Mouse (Mus musculus) lung, postnatal 14 days (tissue): Measurements from ENCODE around the gene Zfp808.
"Not testable (repeated sequence)": the region's sequence is repeated elsewhere in the genome, so short reads cannot be mapped to it uniquely, and the experiment has no call there.

Experiments
- DNase-seq: peaks from one replicate; pipeline ENCODE4 v3.0.0; 2021

The Zfp808 gene

DNA sequence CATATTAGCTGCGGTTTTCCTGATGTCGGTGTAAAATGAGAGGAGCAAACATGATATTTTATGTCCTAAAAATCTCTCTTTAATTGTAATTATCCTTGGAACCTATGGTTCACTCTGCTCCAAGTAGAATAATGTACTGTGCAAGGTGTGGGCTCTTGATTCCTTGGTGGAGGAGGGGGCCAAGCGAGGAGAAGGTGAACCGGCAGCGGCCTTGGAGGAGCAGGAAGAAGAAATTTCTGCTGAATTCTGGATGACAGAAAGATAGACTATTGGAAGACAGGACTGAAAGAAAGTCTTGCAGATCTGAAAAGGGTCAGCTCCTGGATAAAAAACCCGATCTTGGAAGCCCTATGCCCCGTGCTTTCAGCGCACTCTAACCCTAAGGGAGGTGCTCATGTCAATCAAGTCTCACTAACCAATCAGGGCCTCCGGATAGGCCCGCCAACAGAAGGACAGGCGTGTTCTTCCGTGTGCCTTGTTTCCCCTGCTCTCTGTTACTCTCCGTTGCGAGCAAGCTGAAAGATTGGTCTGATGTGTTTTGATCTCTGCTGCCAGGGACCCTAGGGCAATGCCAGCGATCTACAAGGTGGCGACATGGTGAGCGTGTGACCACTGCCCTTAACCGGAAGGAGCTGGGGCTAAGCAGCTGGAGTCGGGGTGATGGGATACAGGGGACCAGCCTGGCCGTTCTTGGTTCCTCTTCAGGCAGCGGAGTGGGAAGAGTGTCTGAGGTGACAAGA lies at the start of gene Zfp808:
TSS of gene Zfp808 (plus strand) at position 455 of the 740 bp plus-strand sequence.
- peak; percentile 30 for DNase-seq

- not testable (repeated sequence) for DNase-seq
Observed at GRCm38 (mm10) chr13:62098786-62099185, 30.9 kb upstream of the Zfp808 start.

GRCm38 (mm10) chr13:62099454-62099853 lies 30.2 kb upstream of the Zfp808 start:
- DNase-seq = not testable (repeated sequence)

DNA sequence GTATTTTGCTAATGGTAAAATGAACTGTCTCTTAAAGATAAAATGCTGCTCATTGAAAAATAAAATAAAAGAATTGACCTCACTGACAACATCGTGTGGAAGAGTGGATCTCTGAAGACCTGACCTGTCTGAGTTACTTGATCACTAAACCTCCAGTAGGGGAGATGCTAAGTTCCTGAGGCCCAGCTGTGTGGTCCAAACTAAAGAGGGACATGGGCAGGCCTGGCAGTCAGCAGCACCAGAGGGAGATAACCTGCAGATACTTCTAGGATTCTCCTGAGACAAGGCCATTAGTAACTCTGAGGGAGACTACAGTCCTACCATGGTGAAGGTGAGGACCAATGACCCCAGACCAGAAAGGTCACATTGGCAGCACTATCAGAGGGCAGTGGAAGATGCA lies 27.3 kb upstream of the Zfp808 start:
- not testable (repeated sequence) for DNase-seq

DNA sequence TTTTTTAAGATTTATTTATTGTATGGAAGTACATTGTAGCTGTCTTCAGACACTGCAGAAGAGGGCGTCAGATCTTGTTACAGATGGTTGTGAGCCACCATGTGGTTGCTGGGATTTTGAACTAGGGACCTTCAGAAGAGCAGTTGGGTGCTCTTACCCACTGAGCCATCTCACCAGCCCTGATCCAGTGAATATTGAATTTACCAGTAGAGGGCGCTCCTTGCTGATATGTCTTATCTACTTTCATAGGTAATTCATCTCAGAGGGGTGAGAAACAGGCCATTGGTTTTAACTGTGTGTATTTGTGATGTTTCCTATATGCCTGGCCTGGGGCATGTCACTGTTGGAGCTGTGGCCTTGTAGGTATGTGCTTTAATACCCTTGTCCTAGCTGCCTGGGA lies 13.8 kb upstream of the Zfp808 start:
- not testable (repeated sequence) for DNase-seq

DNA sequence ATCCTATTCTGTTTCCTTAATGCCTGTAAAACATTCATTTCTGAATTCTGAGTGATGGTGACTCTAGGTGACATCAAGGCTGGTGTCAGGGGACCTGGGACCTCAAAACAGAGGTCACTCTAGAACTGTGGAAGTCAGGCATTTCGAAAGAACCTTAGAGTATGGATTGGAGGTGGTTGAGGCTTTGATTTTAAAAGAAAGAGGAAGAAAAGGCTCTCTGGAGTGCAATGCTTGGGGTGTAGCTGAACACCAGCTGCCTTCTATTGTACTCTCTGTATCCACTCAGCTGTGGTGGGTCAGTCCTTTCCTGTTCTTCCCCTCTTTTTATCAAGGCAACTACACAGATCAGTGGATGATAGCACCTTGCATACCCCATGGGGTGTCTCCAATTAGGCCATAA lies 8.1 kb upstream of the Zfp808 start:
- not testable (repeated sequence) for DNase-seq

- DNase-seq = not testable (repeated sequence)
Observed at GRCm38 (mm10) chr13:62181835-62182755, 52.4 kb downstream of the Zfp808 start.

DNA sequence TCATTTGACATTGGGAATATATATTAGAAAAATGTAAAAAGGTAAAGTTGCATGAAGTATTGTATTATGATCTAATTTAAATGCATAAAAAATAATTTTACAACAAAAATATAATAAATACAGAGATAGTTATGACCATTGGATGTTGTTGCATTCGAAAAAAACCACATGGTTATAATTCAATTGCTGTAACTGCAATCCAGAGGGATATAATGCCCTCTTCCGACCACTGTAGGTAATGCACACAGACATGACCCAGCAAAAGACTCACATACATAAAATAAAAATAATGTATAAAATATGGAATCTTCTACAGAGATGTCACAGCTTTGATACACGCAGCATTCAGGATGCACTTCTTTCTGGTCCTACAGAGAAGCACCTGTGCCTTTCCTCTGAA lies 115.6 kb downstream of the Zfp808 start:
- no peak for DNase-seq

DNA sequence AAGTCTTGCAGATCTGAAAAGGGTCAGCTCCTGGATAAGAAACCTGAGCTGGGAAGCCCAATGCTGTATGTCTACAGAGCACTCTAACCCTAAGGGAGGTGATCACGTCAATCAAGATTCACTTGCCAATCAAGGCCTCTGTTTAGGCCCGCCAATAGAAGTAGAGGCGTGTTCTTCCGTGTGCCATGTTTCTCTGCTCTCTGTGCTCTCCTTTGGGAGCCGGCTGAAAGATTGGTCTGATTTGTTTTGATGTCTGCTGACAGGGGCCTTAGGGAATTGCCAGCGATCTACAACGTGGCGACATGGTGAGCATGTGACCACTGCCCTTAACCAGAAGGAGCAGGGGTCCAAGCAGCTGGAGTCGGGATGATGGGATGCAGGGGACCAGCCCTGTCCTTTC lies 125.5 kb downstream of the Zfp808 start:
- not testable (repeated sequence) for DNase-seq

- no peak for DNase-seq
Observed at GRCm38 (mm10) chr13:62263392-62263791, 133.7 kb downstream of the Zfp808 start.
